Mouse (Mus musculus) fat pad, adult 2 months (tissue): Measurements from ENCODE around the gene Fundc1.
"Not testable (repeated sequence)": the region's sequence is repeated elsewhere in the genome, so short reads cannot be mapped to it uniquely, and the experiment has no call there.

Experiments used
- DNase-seq: peaks from one replicate; pipeline ENCODE4 v3.0.0-alpha.2; 2011; ENCODE audit warnings: low read depth, low spot score; ENCODE audit errors: extremely low read depth

The Fundc1 gene

DNA sequence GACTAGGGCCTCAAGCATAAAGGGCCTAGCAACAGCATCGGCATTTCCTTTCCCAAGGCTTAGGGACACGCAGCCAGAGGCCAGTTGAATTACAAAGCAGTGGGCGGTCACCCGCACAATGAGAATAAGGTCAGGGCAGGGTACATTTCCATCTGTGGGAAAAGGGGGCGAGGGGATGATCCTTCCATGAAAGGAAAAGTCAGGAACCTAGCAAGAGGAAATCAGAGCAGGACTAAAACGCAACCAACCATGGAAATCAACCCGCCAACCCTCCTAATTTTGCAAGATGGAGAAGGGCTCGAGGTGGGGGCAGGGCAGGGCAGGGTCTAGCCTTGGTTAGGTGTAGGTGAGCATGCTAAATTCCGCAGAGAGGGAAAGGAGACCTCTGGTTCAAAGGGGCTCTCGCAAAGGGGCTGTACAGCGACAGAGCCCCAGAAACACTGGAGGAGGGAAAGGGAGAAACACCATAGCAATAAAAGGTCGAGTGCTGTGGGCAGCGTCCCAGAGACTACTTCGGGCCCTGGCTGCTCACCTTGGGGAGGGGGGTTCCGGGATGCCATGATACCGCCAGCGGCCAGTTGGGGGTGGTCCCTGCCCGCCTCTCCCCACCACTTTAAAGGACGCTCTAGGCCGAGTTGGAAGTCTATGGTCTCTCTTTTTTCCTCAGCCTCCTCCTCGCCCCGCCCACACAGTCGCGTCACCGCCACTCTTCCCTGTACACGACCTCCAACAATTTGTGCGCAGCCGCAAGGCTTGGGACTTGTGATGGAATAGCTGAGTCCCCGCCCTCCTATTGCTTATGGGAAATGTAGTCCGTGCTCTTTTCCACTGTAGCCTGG lies at the start of gene Fundc1:
Fundc1 (minus strand) TSS at position 705 of the 839 bp plus-strand sequence.
- peak; percentile 46 for DNase-seq

DNA sequence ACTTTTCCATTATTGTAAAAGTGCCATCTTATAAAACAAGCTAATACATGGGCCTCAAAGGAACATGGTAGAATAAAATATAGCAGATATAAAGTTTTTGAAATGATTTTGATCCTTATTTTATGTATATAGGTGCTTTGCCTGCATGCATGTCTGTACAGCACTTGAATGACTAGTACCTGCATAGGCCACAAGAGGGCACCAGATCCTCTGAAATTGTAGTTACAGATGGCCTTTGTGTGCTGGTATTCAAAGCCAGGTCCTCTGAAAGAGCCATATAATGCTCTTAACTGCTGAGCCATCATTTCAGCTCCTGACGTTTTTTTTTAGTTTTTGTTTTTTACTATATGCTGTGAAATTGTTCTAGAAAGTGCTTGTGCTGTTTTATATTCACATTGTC lies 39.1 kb upstream of the Fundc1 start:
- no peak for DNase-seq

GRCm38 (mm10) chrX:17608763-17609162 lies 36.6 kb upstream of the Fundc1 start:
- DNase-seq: no peak

- DNase-seq: no peak
Observed at GRCm38 (mm10) chrX:17607668-17608067, 35.5 kb upstream of the Fundc1 start.

- no peak for DNase-seq
Observed at GRCm38 (mm10) chrX:17593331-17593730, 21.2 kb upstream of the Fundc1 start.

- no peak for DNase-seq
Observed at GRCm38 (mm10) chrX:17590745-17591144, 18.6 kb upstream of the Fundc1 start.

DNA sequence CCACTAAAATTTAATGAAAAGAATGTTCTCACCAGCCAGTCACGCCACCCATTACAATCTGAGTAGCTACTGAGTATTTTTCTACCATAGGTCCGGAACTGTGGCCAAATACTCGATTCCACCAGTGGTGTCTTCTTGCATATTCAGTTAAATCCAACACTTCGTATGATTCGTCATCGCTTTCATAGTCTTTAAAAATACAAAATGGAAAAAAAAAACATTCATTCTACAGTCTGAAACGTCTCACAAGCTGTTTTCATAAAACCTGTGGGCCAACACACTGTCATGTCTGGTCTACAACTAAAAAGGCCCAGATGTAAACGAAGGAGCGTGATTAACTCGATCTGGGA lies 879 bp downstream of the Fundc1 start:
- DNase-seq: no peak

- no peak for DNase-seq
Observed at GRCm38 (mm10) chrX:17568670-17569069, 3.5 kb downstream of the Fundc1 start.

GRCm38 (mm10) chrX:17565743-17566142 lies 6.4 kb downstream of the Fundc1 start:
- DNase-seq: no peak

GRCm38 (mm10) chrX:17564732-17565131 lies 7.4 kb downstream of the Fundc1 start:
- DNase-seq: no peak

GRCm38 (mm10) chrX:17558746-17559145 lies 13.4 kb downstream of the Fundc1 start:
- DNase-seq: no peak

DNA sequence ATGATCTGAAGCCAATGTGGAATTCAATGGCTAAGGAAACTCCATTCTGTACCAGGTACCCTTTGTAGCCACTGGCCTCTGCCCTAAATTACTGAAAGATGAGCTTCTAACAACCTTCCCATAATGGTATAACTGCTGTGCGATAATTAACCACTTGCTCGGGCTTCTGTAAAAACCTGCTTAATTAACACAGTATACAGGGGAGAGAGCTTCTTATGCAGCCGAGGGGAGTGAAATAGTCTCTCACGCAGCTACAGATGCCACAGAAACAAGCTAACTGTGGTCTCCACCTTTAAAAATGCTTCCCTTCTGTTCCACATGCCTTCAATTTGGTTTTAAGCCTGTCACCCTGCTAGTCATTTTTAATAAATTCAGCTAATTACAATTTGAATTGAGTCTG lies 17.6 kb downstream of the Fundc1 start:
- no peak for DNase-seq

- DNase-seq: not testable (repeated sequence)
Observed at GRCm38 (mm10) chrX:17551586-17551985, 20.5 kb downstream of the Fundc1 start.

DNA sequence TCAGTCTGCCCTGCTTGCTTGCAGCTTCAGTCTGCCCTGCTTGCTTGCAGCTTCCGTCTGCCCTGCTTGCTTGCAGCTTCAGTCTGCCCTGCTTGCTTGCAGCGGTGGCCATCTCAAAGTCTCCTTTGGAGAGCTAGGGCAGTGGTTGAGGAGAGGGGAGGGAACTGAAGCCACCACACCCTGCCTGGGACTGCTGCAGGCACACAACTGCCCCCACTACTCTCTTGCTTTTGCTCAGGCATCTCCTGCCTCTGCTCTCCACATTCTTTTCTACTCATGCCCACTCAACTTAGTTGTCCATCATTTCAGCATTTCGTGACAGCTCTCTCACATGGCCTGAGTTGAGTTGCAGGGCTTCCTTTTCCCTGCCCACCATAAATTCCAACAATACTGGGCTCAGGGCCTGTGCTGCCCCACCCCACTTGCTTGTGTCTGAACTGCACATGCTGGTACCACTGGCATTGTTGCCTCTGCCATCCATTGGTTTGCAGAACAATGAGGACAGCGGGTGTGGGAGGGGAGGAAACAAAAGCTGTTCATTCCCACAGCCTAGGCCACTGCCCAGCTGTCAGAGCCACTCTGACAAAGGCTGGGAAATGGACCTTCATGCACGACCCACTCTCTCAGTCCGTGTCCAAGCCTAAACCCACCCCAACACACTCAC lies 24.9 kb downstream of the Fundc1 start:
- DNase-seq: no peak

DNA sequence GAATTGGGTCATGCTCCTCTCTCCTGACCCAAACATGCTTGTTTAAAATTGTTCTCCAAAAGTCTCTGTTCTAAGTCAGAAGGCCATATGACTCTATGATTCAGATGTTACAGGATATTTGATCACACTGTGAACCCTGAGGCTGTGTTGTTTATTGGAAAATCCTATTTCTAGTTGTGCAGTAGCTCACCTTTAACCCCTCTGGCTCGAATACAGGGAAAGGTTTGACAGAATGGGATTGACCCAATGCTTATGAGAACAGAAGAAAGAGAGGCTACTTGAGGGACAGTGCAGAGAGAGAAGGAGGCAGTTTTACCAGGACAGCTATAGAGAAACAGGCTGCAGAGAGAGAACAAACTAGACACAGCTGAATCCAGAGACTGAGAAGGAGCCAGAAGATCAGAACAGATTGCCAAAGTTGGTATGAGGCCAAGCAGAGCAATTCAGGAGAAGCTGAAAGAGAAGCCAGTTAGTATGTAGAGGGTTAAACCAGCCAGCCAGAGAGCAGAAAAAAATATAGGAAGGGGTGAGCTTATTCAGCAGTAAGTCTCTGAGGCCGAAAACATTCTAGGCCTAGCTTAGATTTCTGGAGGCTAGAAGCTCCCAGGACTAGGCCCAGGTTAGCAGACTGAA lies 27.1 kb downstream of the Fundc1 start:
- no peak for DNase-seq

GRCm38 (mm10) chrX:17537701-17538100 lies 34.4 kb downstream of the Fundc1 start:
- DNase-seq: no peak

DNA sequence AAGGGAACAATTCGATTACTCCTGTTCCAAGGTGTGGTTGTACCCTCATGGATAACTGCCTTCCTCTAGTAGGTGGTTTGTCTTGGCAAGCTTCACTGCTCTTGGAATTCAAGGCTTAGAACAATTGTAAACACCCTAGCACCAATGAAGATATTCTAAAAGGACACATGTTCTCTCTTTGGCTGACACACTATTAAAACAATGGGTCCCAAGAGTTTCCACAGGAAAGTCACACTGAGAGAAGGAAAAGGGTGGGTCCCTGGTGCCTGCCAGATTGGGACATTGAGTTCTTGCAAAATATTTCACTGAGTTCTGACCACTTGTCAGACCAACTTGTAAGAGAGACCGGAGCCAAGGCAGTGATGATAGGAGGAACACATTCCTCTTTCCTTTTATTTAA lies 45.1 kb downstream of the Fundc1 start:
- DNase-seq: no peak

DNA sequence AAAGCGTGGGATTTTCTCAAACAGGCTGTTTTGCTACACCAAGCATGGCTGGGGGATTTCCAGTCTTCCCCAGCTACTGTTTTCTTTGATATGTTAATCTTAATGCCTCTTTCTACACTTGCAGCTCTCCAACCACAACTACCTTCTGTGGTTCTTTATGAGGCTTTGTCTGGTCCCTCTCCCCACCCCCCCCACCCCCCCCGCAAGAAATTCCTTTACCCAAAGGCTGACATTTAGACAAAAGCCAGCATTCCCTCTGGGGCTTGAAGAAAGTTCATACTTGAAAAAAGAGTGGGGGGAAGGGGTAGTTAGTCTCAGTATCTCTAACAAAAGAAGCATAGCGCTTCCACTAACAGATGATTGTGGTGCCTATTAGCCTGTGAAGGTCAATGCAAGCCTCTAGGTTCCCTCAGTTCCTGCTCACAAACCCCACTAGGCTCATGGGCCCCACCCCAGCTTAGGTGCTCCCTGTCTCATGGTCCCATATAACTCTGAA lies 50.9 kb downstream of the Fundc1 start:
- DNase-seq: no peak

DNA sequence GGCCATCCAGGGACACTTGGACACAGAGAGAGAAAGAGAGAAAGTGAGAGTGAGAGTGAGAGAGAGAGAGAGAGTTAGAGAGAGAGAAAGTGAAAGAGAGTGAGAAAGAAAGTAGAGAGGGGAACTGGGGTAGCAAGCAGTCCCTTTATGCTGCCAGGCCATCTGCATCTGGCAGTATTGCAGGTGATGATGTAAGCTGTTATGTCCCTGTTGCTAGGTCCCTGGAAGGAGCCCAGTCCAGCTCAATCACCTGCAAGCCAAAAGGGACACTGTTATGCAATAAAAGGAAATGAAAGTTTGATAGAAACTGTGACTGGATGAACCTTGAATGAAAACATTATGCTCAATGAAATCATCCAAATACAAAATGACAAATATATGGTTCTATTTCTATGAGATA lies 52.0 kb downstream of the Fundc1 start:
- DNase-seq: no peak

GRCm38 (mm10) chrX:17514012-17514411 lies 58.1 kb downstream of the Fundc1 start:
- DNase-seq: no peak

- no peak for DNase-seq
Observed at GRCm38 (mm10) chrX:17512021-17512602, 60.0 kb downstream of the Fundc1 start.
